Mouse (Mus musculus) adrenal gland, postnatal 36 days (tissue): ENCODE measurements at regions not wholly inside any gene's neighbourhood (a gene's known extent, or its start where the extent isn't known, plus 50 kb on each side); places are given as distances from the start of the nearest gene placed in this dataset.

Source experiments
- DNase-seq, 2 experiments: peaks; one replicate each; pipeline ENCODE4 v3.0.0; 2021; ENCODE audit warnings: mixed read lengths in 1 of 2

- DNase-seq, result no peak
These were observed 204.3 kb downstream of the C1d start for GRCm38 (mm10) chr11:17461701-17462100.

GRCm38 (mm10) chr11:17464875-17465274 lies 207.5 kb downstream of the C1d start:
- peak; percentile 14 to 25 for DNase-seq

- DNase-seq, result peak; percentile 51
These were observed 211.2 kb downstream of the C1d start for GRCm38 (mm10) chr11:17468431-17469165.

GRCm38 (mm10) chr11:17481436-17481996 lies 224.1 kb downstream of the C1d start:
- no peak for DNase-seq

GRCm38 (mm10) chr11:17483849-17484441 lies 226.6 kb downstream of the C1d start:
- DNase-seq, result no peak

GRCm38 (mm10) chr11:17501120-17502043 lies 244.0 kb downstream of the C1d start:
- no peak for DNase-seq

- DNase-seq, result no peak
These were observed 244.7 kb downstream of the C1d start for GRCm38 (mm10) chr11:17502052-17502451.

- no peak for DNase-seq
These were observed 265.0 kb downstream of the C1d start for GRCm38 (mm10) chr11:17522220-17522919.

- no peak for DNase-seq
These were observed 265.9 kb downstream of the C1d start for GRCm38 (mm10) chr11:17523329-17523728.

GRCm38 (mm10) chr11:17524985-17525775 lies 267.8 kb downstream of the C1d start:
- no peak for DNase-seq

GRCm38 (mm10) chr11:17526476-17526875 lies 269.1 kb downstream of the C1d start:
- no peak for DNase-seq

- DNase-seq, result peak; percentile 7 to 24
These were observed 271.2 kb downstream of the C1d start for GRCm38 (mm10) chr11:17528609-17529008.

GRCm38 (mm10) chr11:17533706-17534105 lies 276.3 kb downstream of the C1d start:
- DNase-seq, result no peak

GRCm38 (mm10) chr11:17546286-17546685 lies 288.9 kb downstream of the C1d start:
- DNase-seq, result no peak

GRCm38 (mm10) chr11:17549148-17549547 lies 291.8 kb downstream of the C1d start:
- DNase-seq, result no peak

GRCm38 (mm10) chr11:17555276-17555675 lies 297.9 kb downstream of the C1d start:
- DNase-seq, result no peak

GRCm38 (mm10) chr11:17591780-17592487 lies 334.6 kb downstream of the C1d start:
- no peak for DNase-seq

GRCm38 (mm10) chr11:17603726-17604493 lies 346.5 kb downstream of the C1d start:
- DNase-seq, result no peak

- no peak for DNase-seq
These were observed 333.0 kb downstream of the Etaa1 start for GRCm38 (mm10) chr11:17620462-17621248.
